Mouse (Mus musculus) heart, embryonic 14.5 days (tissue): ENCODE measurements at regions not wholly inside any gene's neighbourhood (a gene's known extent, or its start where the extent isn't known, plus 50 kb on each side); places are given as distances from the start of the nearest gene placed in this dataset.

Experiments
- ATAC-seq: fragments of 200-750 bp; cut with Nextera tagmentation; 2 replicates; pipeline ENCODE4 v1.8.0; 2017; ENCODE audit warnings: low read depth, moderate TSS enrichment; ENCODE audit not compliant: insufficient number of reproducible peaks, insufficient read depth, low FRiP score
- H3K27ac ChIP-seq, 2 experiments: fragments of 200-500 bp in 1 of 2; fragments of 300-500 bp in 1 of 2; sonication (generic) in 1 of 2; replicated peaks in 1 of 2; 2 replicates each; pipeline ENCODE4 v1.5.1; 2012 to 2014; ENCODE audit warnings: low read depth in 2 of 2, low read length in 2 of 2, control low read depth in 1 of 2, mild to moderate bottlenecking in 1 of 2, mixed read lengths in 1 of 2; ENCODE audit not compliant: control insufficient read depth in 1 of 2, insufficient read depth in 1 of 2
- H3K27me3 ChIP-seq: fragments of 300-500 bp; sonication (generic); 2 replicates; pipeline ENCODE4 v1.6.1; 2014; ENCODE audit warnings: mild to moderate bottlenecking, low read length, control low read depth; ENCODE audit not compliant: control insufficient read depth, insufficient read depth
- H3K36me3 ChIP-seq: fragments of 300-500 bp; sonication (generic); 2 replicates; pipeline ENCODE4 v1.6.1; 2014; ENCODE audit warnings: mild to moderate bottlenecking, control low read depth, low read length, mixed read lengths; ENCODE audit not compliant: control insufficient read depth, insufficient read depth
- H3K4me1 ChIP-seq, 2 experiments: fragments of 200-500 bp in 1 of 2; fragments of 300-500 bp in 1 of 2; sonication (generic) in 1 of 2; 2 replicates each; pipeline ENCODE4 v1.6.1; 2012 to 2014; ENCODE audit warnings: low read length in 2 of 2, control low read depth in 1 of 2, mixed read lengths in 1 of 2; ENCODE audit not compliant: control insufficient read depth in 2 of 2, insufficient read depth in 2 of 2
- H3K4me2 ChIP-seq: fragments of 300-500 bp; sonication (generic); 2 replicates; pipeline ENCODE4 v1.6.1; 2014; ENCODE audit warnings: mild to moderate bottlenecking, low read length
- H3K4me3 ChIP-seq, 2 experiments: fragments of 200-500 bp in 1 of 2; fragments of 300-500 bp in 1 of 2; sonication (generic) in 1 of 2; 2 replicates each; pipeline ENCODE4 v1.5.1; 2012 to 2014; ENCODE audit warnings: low read length in 2 of 2, mild to moderate bottlenecking in 2 of 2, control low read depth in 1 of 2, low read depth in 1 of 2, moderate library complexity in 1 of 2; ENCODE audit not compliant: control insufficient read depth in 1 of 2, insufficient read depth in 1 of 2
- H3K9ac ChIP-seq: fragments of 300-500 bp; sonication (generic); 2 replicates; pipeline ENCODE4 v1.6.1; 2014; ENCODE audit warnings: mild to moderate bottlenecking, low read length
- H3K9me3 ChIP-seq: fragments of 300-500 bp; sonication (generic); 2 replicates; pipeline ENCODE4 v1.6.1; 2016; ENCODE audit warnings: low read length, control low read depth; ENCODE audit not compliant: control insufficient read depth
- WGBS: fragments of 180-500 bp; shearing (Covaris S2); extraction: QIAGEN DNeasy Blood & Tissue Kit; methylation state at CpG from one replicate; pipeline ENCODE4 v1.1.7; 2014; 5-methylcytosine and 5-hydroxymethylcytosine counted together

DNA sequence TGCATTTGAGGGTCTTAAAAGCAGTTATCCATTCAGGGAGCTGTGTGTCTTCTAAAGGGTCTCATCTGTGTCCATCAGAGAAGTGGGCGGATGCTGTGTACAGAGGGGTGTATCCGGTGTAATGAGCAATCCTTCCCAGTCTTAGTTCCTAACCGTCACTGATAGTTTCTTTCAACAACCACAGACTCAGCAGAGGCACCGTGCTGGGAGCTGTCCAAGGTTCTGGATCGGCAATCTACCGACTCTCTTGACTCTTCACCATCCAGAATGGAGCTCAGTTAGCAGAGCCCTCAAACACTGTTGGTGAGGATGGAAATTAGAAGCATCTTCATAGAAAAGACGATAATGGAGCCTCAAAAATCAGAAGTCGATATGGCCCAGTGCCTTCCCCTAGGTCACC is 293.1 kb downstream of the Ajap1 start:
- Histone ChIP-seq H3K4me2 (no peak overlapping the region), H3K9ac (no peak overlapping the region), H3K27me3 (peaks cover 10% of the 10 kb centered on the region; the same call in 1 of the 2 replicates), H3K27ac (no peak overlapping the region), H3K4me1 (no peaks in the 10 kb centered on the region; a peak in 1 of 4 replicates), H3K4me3 (no peak overlapping the region), H3K36me3 (no peaks in the 10 kb centered on the region), H3K9me3 (no peaks in the 10 kb centered on the region)
- no peak for ATAC-seq
- 7% methylated on average over 8 of the region's 8 CpGs for WGBS

DNA sequence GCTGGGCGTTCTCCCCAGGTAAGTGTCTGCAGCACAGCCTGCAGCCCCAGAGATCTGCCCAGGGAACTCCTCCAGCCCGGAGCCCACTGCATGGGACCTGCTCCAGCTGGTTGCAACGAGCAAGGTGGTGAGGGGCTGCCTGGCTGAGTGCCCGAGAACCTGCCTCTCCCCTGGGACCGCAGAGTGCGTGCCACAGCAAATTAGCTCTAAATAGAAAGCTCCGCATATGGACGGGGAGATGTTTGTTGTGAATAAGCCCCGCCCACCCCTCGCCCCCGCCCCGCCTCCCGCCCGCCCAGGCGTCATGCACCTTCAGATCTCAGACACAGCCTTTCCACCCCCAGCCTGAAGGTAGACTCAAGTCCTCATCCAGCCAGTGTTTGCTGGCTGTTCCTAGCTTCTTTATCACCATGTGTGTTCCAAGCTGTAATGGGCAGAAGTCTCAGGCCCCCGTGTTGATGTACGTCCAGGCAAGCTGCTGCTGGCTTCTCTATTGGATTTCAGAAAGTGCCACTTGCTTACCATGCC is 294.0 kb downstream of the Ajap1 start:
- Histone ChIP-seq H3K36me3 (no peaks in the 10 kb centered on the region), H3K4me2 (peak overlapping the region; percentile 31; the same call in 1 of the 2 replicates), H3K9ac (no peak overlapping the region), H3K27ac (no peak overlapping the region), H3K4me1 (no peaks in the 10 kb centered on the region; a peak in 1 of 4 replicates), H3K27me3 (peaks cover 10% of the 10 kb centered on the region; the same call in 1 of the 2 replicates), H3K4me3 (no peak overlapping the region), H3K9me3 (no peaks in the 10 kb centered on the region)
- WGBS: 1% methylated on average over 17 of the region's 17 CpGs
- ATAC-seq: no peak

DNA sequence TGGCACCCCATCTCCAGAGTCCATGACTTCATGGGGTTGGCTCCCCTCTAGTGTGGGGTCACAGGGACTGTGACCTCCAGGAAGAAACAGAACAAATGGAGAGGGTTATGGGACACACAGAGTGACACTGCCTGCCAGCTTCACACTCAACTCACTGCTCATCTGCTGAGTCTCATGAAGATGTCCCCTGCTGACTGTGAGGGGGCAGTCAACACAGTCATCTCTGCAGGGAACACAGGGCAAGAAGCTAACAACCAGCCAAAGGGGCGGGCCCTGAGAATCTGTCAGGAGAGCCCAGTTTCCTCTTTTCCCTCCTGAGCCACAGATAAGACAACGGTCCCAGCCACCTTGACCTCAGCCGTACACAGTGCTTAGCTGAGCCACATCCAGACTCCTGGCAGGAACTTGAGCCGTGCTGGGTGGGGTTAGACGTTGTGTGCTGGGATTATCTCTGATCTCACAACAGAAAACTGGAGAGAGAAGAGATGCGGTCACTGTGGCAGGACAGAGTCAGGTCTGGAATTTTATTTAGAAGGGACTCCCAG is 294.6 kb downstream of the Ajap1 start:
- peaks cover 10% of the 10 kb centered on the region; the same call in 1 of the 2 replicates for H3K27me3 ChIP-seq
- H3K4me1 ChIP-seq: no peaks in the 10 kb centered on the region; a peak in 1 of 4 replicates
- no peaks in the 10 kb centered on the region for H3K36me3 ChIP-seq
- WGBS: 0% methylated on average over 6 of the region's 6 CpGs
- no peak for ATAC-seq
- H3K4me2 ChIP-seq: peak overlapping the region; percentile 31; the same call in 1 of the 2 replicates
- no peak overlapping the region for H3K27ac ChIP-seq
- no peak overlapping the region for H3K4me3 ChIP-seq
- no peak overlapping the region for H3K9ac ChIP-seq
- no peaks in the 10 kb centered on the region for H3K9me3 ChIP-seq

DNA sequence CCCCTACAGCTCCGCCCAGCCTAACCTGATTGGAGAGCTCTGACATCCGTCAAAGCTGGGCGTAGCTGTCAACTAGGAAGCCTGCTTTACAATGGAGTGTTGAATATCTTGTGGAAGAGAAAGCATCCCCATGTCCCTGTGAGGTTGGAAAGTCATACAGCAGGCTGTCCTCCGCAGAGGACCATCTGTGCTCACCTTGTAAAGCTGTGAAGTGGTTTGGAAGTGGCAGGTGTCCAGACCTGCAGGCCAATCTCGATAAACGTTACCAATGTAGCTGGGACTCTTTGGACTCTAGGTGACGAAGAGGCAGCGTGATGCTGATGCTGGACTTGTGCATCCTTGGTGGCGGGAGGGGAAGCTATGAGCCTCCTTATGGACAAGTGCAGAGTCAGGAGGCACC is 305.1 kb downstream of the Ajap1 start:
- ATAC-seq: no peak
- Histone ChIP-seq H3K4me2 (no peak overlapping the region), H3K27me3 (no peaks in the 10 kb centered on the region), H3K36me3 (no peaks in the 10 kb centered on the region), H3K27ac (no peak overlapping the region), H3K9ac (no peak overlapping the region), H3K4me3 (no peak overlapping the region), H3K4me1 (no peaks in the 10 kb centered on the region; a peak in 1 of 4 replicates), H3K9me3 (no peaks in the 10 kb centered on the region)
- WGBS: 75% methylated on average over 9 of the region's 9 CpGs

DNA sequence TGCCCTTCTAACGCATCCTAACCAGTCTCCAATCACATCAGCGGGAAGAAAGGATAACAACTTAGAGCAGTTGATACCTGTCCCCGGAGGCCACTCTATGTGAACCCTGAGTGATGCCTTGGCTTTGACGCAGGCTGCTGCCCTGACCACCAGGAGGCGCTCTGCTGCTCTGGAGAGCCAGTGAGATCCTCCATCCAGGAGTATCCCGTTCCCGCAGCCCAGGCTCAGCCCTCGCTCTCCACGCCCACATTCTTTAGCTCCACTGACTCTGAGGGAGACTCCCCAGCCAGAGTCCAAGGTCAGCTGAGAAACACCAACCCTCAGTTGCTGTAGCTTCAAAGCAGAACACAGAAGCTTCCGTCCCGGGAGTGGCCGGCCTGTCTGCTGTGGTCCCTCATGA is 307.0 kb downstream of the Ajap1 start:
- Histone ChIP-seq H3K4me2 (no peak overlapping the region), H3K36me3 (no peaks in the 10 kb centered on the region), H3K9me3 (no peaks in the 10 kb centered on the region), H3K27ac (no peak overlapping the region), H3K9ac (no peak overlapping the region), H3K4me1 (no peaks in the 10 kb centered on the region; a peak in 1 of 4 replicates), H3K27me3 (no peaks in the 10 kb centered on the region), H3K4me3 (no peak overlapping the region)
- ATAC-seq: no peak
- 4% methylated on average over 12 of the region's 12 CpGs for WGBS

DNA sequence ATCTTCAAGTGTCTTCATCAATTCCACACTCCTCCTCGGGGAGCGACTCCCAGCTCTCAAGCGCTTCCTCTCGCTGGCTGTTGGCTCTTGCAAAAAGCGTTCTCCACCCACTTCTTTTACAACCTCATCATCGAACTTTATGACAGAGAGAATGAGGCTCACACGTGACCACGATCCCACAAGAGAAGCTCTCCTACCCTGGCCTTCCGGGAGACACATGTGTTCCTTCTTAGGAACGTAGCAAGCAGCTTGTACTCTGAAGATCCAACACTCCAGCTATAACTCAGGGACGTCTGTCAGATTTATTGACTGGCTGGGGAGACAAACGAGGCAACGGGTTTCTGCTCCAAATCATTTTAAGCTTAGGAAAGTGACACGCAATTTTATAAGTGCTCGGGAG is 307.5 kb downstream of the Ajap1 start:
- WGBS: 81% methylated on average over 15 of the region's 15 CpGs
- no peaks in the 10 kb centered on the region for H3K36me3 ChIP-seq
- H3K27me3 ChIP-seq: no peaks in the 10 kb centered on the region
- no peaks in the 10 kb centered on the region for H3K9me3 ChIP-seq
- ATAC-seq: no peak
- no peak overlapping the region for H3K27ac ChIP-seq
- H3K4me3 ChIP-seq: no peak overlapping the region
- no peak overlapping the region for H3K4me2 ChIP-seq
- no peak overlapping the region for H3K9ac ChIP-seq
- H3K4me1 ChIP-seq: no peaks in the 10 kb centered on the region; a peak in 1 of 4 replicates

DNA sequence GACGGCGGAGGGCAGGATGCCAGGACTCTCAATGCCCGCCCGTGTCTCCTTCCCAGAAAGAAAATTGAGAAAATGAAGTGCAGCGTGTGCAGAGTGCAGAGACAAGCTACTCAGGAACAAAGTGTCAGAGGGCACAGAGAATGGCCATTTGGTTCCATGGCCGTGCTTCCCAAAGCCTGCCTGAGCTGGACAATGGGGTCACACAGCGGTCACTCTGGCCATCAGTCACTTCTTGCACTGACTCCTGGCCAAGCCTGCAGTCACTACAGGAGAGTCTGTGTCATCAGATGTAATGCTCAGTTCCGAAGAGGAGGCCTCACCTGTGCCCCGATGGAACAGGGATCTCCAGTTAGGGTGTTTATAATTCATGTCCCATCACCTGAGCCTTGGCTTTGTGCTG is 312.6 kb downstream of the Ajap1 start:
- no peak overlapping the region for H3K9ac ChIP-seq
- no peak for ATAC-seq
- no peak overlapping the region for H3K27ac ChIP-seq
- H3K4me3 ChIP-seq: no peak overlapping the region
- no peaks in the 10 kb centered on the region for H3K4me1 ChIP-seq
- H3K9me3 ChIP-seq: 0 out of 2 replicates have a peak, but pooled peaks cover 5% of the 10 kb centered on the region
- 80% methylated on average over 9 of the region's 9 CpGs for WGBS
- H3K27me3 ChIP-seq: no peaks in the 10 kb centered on the region
- H3K36me3 ChIP-seq: no peaks in the 10 kb centered on the region
- no peak overlapping the region for H3K4me2 ChIP-seq

DNA sequence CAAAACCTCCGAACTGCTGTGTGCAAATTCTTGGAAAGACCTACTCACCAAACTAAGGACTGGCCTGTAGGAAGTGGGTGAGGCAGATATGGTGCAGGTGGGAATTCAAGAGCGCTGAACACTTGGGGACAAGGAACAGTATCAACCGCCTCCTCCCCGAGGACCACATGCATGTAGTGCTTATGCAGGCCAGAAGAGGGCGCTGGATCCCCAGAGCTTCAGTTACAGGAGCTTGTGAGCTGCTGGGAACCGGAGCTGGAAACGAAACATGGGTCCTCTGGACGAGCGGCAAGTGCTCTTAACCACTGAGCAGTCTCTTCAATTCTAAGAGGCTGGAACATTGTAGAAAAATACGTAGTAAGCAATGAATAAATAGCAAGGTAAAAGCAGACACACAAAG is 317.8 kb downstream of the Ajap1 start:
- 80% methylated on average over 10 of the region's 10 CpGs for whole genome bisulfite sequencing
- no peak overlapping the region for H3K9ac ChIP-seq
- H3K27me3 ChIP-seq: no peaks in the 10 kb centered on the region
- no peaks in the 10 kb centered on the region for H3K4me1 ChIP-seq
- H3K27ac ChIP-seq: no peak overlapping the region
- 0 out of 2 replicates have a peak, but pooled peaks cover 9% of the 10 kb centered on the region for H3K9me3 ChIP-seq
- H3K4me2 ChIP-seq: no peak overlapping the region
- no peak overlapping the region for H3K4me3 ChIP-seq
- no peaks in the 10 kb centered on the region for H3K36me3 ChIP-seq
- no peak for ATAC-seq
